Mouse (Mus musculus): Measurements from ENCODE around the gene Ipo11.

DNA sequence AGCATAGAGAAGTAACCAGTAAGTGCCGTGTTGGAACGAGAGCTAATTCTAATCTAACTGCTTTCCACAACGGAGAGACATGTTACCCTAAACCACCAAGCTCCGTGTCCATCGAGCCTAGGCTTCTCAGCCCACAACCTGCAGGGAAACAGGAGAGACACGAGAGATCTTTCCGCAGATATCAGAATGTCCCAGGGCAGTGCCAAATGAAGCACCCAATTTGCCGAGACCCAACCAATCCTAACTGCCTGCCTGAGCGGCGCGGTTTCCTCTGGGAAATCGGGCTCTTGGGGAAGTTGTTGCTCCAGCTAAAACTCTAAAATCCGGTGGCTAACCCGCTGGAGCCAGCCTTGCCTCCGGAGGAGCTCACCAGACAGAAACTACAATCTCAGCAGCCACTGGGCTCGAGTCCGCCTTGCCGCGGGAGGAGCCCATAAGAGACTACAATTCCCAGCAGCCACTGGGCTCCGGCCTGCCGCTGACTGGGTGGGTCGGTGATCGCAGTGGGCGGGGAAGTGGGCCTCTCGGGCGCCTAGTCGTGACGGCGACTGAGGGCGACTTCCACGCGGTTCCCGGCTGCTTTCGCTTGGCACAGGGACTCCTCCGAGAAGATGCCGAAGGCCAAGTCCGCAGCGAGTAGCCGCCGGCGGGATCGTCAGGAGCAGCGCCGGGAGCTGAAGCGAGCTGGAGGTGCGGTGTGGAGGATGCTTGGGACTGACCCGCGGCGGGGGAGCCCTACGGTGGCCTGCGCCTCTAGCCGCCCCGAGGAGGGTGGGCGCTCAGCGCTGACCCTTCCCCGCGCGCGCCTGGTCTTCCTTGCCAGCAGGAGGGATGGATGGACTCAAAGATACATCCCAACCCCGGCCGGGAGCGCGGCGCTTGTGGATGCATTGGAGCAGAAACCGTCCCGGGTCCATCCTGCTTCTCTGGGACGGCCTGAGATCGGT is 10.1 kb upstream of the Ipo11 start, which contains the start of gene Dimt1:
- TF ChIP-seq CTCF (IDR thresholded peaks at IDR 0.05; ENCODE audit: insufficient read depth, low read length) (no peak), POLR2A (IDR thresholded peaks at IDR 0.05; ENCODE audit: borderline replicate concordance, extremely low read depth, low read depth, low read length) (peak; percentile 58; the same call in 1 of the 2 replicates)
